Mouse (Mus musculus) MEL (cell line): Measurements from ENCODE around the gene Stox1. TPM values are rescaled to one million over a fixed set of nuclear protein-coding genes. Genes with fewer than 3 reads are reported as not detected.

Experiments used
- DNase-seq: peaks from one replicate; pipeline ENCODE4 v3.0.0; 2011; ENCODE audit warnings: low read depth, low spot score
- H3K27ac ChIP-seq: 2 replicates; pipeline ENCODE4 v1.5.1; 2012; ENCODE audit warnings: low read depth, mild to moderate bottlenecking, control low read depth, low read length, moderate library complexity; ENCODE audit not compliant: control insufficient read depth
- H3K27me3 ChIP-seq, 2 experiments: fragments of 150-350 bp in 1 of 2; sonication (generic) in 1 of 2; 2 replicates each; pipeline ENCODE4 v1.6.1; 2012; ENCODE audit warnings: low read length in 2 of 2, mild to moderate bottlenecking in 2 of 2, improper control_type of control experiment in 1 of 2, moderate library complexity in 1 of 2; ENCODE audit not compliant: insufficient read depth in 2 of 2, control insufficient read depth in 1 of 2
- H3K36me3 ChIP-seq, 2 experiments: 2 replicates each; pipeline ENCODE4 v1.6.1; 2012 to 2014; ENCODE audit warnings: low read length in 2 of 2, improper control_type of control experiment in 1 of 2, inconsistent platforms in 1 of 2, mild to moderate bottlenecking in 1 of 2; ENCODE audit not compliant: insufficient read depth in 2 of 2, control insufficient read depth in 1 of 2
- H3K4me1 ChIP-seq, 2 experiments: fragments of 150-350 bp in 1 of 2; sonication (generic) in 1 of 2; 2 replicates each; pipeline ENCODE4 v1.6.1; 2012; ENCODE audit warnings: low read length in 2 of 2, improper control_type of control experiment in 1 of 2, mild to moderate bottlenecking in 1 of 2; ENCODE audit not compliant: insufficient read depth in 2 of 2, control insufficient read depth in 1 of 2
- H3K4me3 ChIP-seq, 2 experiments: fragments of 150-350 bp in 1 of 2; sonication (generic) in 1 of 2; 2 replicates each; pipeline ENCODE4 v1.5.1; 2012; ENCODE audit warnings: low read depth in 2 of 2, low read length in 2 of 2, mild to moderate bottlenecking in 2 of 2, moderate library complexity in 2 of 2, control low read depth in 1 of 2, improper control_type of control experiment in 1 of 2; ENCODE audit not compliant: control insufficient read depth in 1 of 2, insufficient read depth in 1 of 2
- H3K79me2 ChIP-seq: 2 replicates; pipeline ENCODE4 v1.6.1; 2012; ENCODE audit warnings: mild to moderate bottlenecking, low read length, moderate library complexity; ENCODE audit not compliant: control insufficient read depth, poor library complexity, insufficient read depth
- H3K9ac ChIP-seq: 2 replicates; pipeline ENCODE4 v1.6.1; 2012; ENCODE audit warnings: low read depth, mild to moderate bottlenecking, control low read depth, low read length, moderate library complexity; ENCODE audit not compliant: control insufficient read depth, poor library complexity, severe bottlenecking
- H3K9me3 ChIP-seq: fragments of 150-350 bp; sonication (generic); replicated peaks from 2 replicates; pipeline ENCODE4 v1.6.1; 2012; ENCODE audit warnings: mild to moderate bottlenecking, low read length, improper control_type of control experiment, moderate library complexity; ENCODE audit not compliant: insufficient read depth
- BHLHE40 ChIP-seq: IDR thresholded peaks from 2 replicates; pipeline ENCODE4 v1.6.1; 2012; ENCODE audit warnings: low read depth, mild to moderate bottlenecking, inconsistent platforms, low read length, improper control_type of control experiment, borderline replicate concordance
- CHD1 ChIP-seq: IDR thresholded peaks from 2 replicates; pipeline ENCODE4 v1.6.1; 2012; ENCODE audit warnings: low read depth, mild to moderate bottlenecking, inconsistent platforms, low read length, improper control_type of control experiment
- EP300 ChIP-seq, 2 experiments: IDR thresholded peaks; 2 replicates each; pipeline ENCODE4 v1.6.1; 2011; ENCODE audit warnings: improper control_type of control experiment in 2 of 2, low read length in 2 of 2, low read depth in 1 of 2, mild to moderate bottlenecking in 1 of 2
- JUND ChIP-seq: IDR thresholded peaks from 2 replicates; pipeline ENCODE4 v1.6.1; 2011; ENCODE audit warnings: low read depth, mild to moderate bottlenecking, improper control_type of control experiment, low read length
- MAX ChIP-seq: IDR thresholded peaks from 2 replicates; pipeline ENCODE4 v1.6.1; 2011; ENCODE audit warnings: low read length, improper control_type of control experiment
- MAZ ChIP-seq: IDR thresholded peaks from 2 replicates; pipeline ENCODE4 v1.6.1; 2012; ENCODE audit warnings: low read depth, mild to moderate bottlenecking, inconsistent platforms, low read length, improper control_type of control experiment
- MEF2A ChIP-seq: IDR thresholded peaks from 2 replicates; pipeline ENCODE4 v1.6.1; 2014; ENCODE audit warnings: low read depth, mild to moderate bottlenecking, inconsistent platforms, low read length, improper control_type of control experiment; ENCODE audit not compliant: poor library complexity, insufficient replicate concordance, severe bottlenecking; ENCODE audit errors: extremely low read depth
- MXI1 ChIP-seq: IDR thresholded peaks from 2 replicates; pipeline ENCODE4 v1.6.1; 2011; ENCODE audit warnings: mild to moderate bottlenecking, low read depth, low read length, improper control_type of control experiment
- MYC ChIP-seq: IDR thresholded peaks from 2 replicates; pipeline ENCODE4 v1.6.1; 2011; ENCODE audit warnings: low read depth, mild to moderate bottlenecking, low read length, improper control_type of control experiment, moderate library complexity
- NELFE ChIP-seq: IDR thresholded peaks from 2 replicates; pipeline ENCODE4 v1.6.1; 2011; ENCODE audit warnings: low read depth, low read length, improper control_type of control experiment
- POLR2A ChIP-seq, 2 experiments: IDR thresholded peaks; 2 replicates each; pipeline ENCODE4 v1.6.1; 2011 to 2012; ENCODE audit warnings: low read length in 2 of 2, mild to moderate bottlenecking in 2 of 2, control low read depth in 1 of 2, improper control_type of control experiment in 1 of 2, low read depth in 1 of 2, moderate library complexity in 1 of 2; ENCODE audit not compliant: control insufficient read depth in 1 of 2, insufficient read depth in 1 of 2, poor library complexity in 1 of 2
- POLR2AphosphoS5 ChIP-seq: IDR thresholded peaks from 2 replicates; pipeline ENCODE4 v1.6.1; 2012; ENCODE audit warnings: low read depth, borderline replicate concordance, mild to moderate bottlenecking, inconsistent platforms, low read length, moderate library complexity, mixed read lengths
- SMC3 ChIP-seq: IDR thresholded peaks from 2 replicates; pipeline ENCODE4 v1.6.1; 2011; ENCODE audit warnings: low read depth, low read length, improper control_type of control experiment
- TCF12 ChIP-seq: IDR thresholded peaks from 2 replicates; pipeline ENCODE4 v1.6.1; 2014; ENCODE audit warnings: low read depth, mild to moderate bottlenecking, inconsistent platforms, low read length, improper control_type of control experiment, moderate library complexity
- ZC3H11A ChIP-seq: IDR thresholded peaks from 2 replicates; pipeline ENCODE4 v1.6.1; 2012; ENCODE audit warnings: low read depth, mild to moderate bottlenecking, inconsistent platforms, low read length, improper control_type of control experiment
- ZKSCAN1 ChIP-seq: IDR thresholded peaks from 2 replicates; pipeline ENCODE4 v1.6.1; 2012; ENCODE audit warnings: low read depth, mild to moderate bottlenecking, inconsistent platforms, low read length, improper control_type of control experiment, moderate library complexity
- ZMIZ1 ChIP-seq: IDR thresholded peaks from 2 replicates; pipeline ENCODE4 v1.6.1; 2012; ENCODE audit warnings: low read depth, mild to moderate bottlenecking, inconsistent platforms, low read length, improper control_type of control experiment, moderate library complexity
- polyA plus RNA-seq, 2 experiments: library from polyadenylated mRNA; stranded (reverse) in 1 of 2; unstranded in 1 of 2; fragments of >175 nt in 1 of 2; fragments of >200 nt in 1 of 2; gene quantifications; 2 replicates each; pipeline versions ENCODE4 v1.2.1 to v1.2.4; 2012; ENCODE audit warnings: low replicate concordance in 2 of 2, low read depth in 1 of 2; ENCODE audit not compliant: insufficient read length in 2 of 2, insufficient read depth in 1 of 2, missing spikeins in 1 of 2
- total RNA-seq: library from RNA; depleted of rRNA; stranded (reverse); fragments of 300-350 nt; gene quantifications from 2 replicates; pipeline ENCODE4 v1.2.3, GENCODE M21; 2012

Stox1 gene
- total and polyA plus RNA-seq, 3 experiments, result not detected

DNA sequence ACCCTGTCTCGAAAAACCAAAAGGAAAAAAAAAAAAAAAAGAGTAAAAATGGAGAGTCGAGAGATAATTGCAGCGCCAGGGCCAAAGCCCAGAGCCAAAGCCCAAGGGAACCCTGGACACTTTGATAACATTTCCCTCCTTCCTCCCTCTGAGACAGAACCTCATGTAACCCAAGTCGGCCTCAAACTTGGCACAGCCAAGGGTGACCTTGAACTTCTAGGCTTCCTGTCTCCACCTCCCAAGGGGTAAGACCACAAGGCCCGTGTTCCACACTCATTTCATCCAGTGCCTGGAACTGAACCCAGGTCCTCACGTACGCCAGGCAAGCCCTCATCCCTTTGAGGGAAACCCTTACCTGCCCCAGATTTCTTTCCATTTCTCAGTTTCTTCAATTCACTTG is 69.2 kb downstream of the Stox1 start:
- 0 out of 4 replicates have a peak, but pooled peaks cover 0 to 4% of the 10 kb centered on the region in 2 experiments for H3K4me1 ChIP-seq
- no peaks in the 10 kb centered on the region for H3K79me2 ChIP-seq
- TF ChIP-seq TCF12, result no peak
- TF ChIP-seq NELFE, result no peak
- no peak for TF ChIP-seq POLR2A (IDR thresholded peaks at IDR 0.05; ENCODE audit: control insufficient read depth in 1 of 2, insufficient read depth in 1 of 2, low read depth in 1 of 2, low read length in 2 of 2, poor library complexity in 1 of 2)
- no peak for TF ChIP-seq CHD1
- TF ChIP-seq BHLHE40, result no peak
- TF ChIP-seq MYC, result no peak
- TF ChIP-seq ZKSCAN1, result no peak
- no peak for TF ChIP-seq EP300 (IDR thresholded peaks at IDR 0.05; ENCODE audit: low read depth in 1 of 2, low read length in 2 of 2)
- TF ChIP-seq ZMIZ1, result no peak
- TF ChIP-seq ZC3H11A, result no peak
- TF ChIP-seq MAZ, result no peak
- no peak overlapping the region for H3K9ac ChIP-seq
- H3K4me3 ChIP-seq, result no peak overlapping the region
- H3K27ac ChIP-seq, result no peak overlapping the region
- no peaks in the 10 kb centered on the region for H3K9me3 ChIP-seq
- peaks cover 4 to 5% of the 10 kb centered on the region in 2 experiments for H3K27me3 ChIP-seq
- no peak for DNase-seq
- H3K36me3 ChIP-seq, result peaks cover 0 to 7% of the 10 kb centered on the region in 2 experiments; a peak in 2 of 4 replicates

DNA sequence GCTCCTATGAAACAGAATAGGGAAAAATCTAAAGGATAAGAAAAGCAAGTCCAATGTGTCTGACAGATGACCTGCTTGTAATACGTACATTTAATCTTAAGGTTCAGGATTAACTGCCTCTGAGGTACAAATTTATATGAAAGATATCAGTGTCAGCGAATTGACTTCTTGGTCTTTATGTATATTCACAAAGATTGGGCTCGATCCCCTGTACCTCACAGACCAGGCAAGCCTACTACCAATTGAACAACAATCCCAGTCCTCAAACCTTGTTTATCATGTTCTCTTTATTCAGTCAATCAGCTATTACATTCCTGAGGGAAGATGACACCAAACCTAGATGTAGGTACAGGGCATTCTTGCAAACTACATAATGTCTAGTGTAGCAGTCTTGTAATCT is 74.0 kb downstream of the Stox1 start:
- Histone ChIP-seq H3K79me2 (peaks cover 26% of the 10 kb centered on the region), H3K4me1 (peaks cover 8% of the 10 kb centered on the region in 2 experiments), H3K27ac (peak overlapping the region; percentile 74), H3K4me3 (peak overlapping the region; percentile 80), H3K9ac (peak overlapping the region; percentile 93), H3K9me3 (no peaks in the 10 kb centered on the region), H3K36me3 (peaks cover 1 to 24% of the 10 kb centered on the region in 2 experiments; a peak in 3 of 4 replicates), H3K27me3 (no peaks in the 10 kb centered on the region; a peak in 2 of 4 replicates)
- TF ChIP-seq MAX, result no peak
- no peak for TF ChIP-seq JUND
- TF ChIP-seq CHD1, result no peak
- no peak for TF ChIP-seq MYC
- no peak for TF ChIP-seq ZMIZ1
- no peak for TF ChIP-seq SMC3
- no peak for TF ChIP-seq POLR2AphosphoS5
- no peak for TF ChIP-seq MXI1
- no peak for TF ChIP-seq MEF2A
- no peak for DNase-seq
